Mouse (Mus musculus) 416B (cell line): ENCODE measurements around the gene Ugt1a10.
"Not testable (repeated sequence)": the region's sequence is repeated elsewhere in the genome, so short reads cannot be mapped to it uniquely, and the experiment has no call there.

Experiments
- DNase-seq: peaks from one replicate; pipeline ENCODE4 v3.0.0; 2011; ENCODE audit warnings: low read depth

The Ugt1a10 gene

DNA sequence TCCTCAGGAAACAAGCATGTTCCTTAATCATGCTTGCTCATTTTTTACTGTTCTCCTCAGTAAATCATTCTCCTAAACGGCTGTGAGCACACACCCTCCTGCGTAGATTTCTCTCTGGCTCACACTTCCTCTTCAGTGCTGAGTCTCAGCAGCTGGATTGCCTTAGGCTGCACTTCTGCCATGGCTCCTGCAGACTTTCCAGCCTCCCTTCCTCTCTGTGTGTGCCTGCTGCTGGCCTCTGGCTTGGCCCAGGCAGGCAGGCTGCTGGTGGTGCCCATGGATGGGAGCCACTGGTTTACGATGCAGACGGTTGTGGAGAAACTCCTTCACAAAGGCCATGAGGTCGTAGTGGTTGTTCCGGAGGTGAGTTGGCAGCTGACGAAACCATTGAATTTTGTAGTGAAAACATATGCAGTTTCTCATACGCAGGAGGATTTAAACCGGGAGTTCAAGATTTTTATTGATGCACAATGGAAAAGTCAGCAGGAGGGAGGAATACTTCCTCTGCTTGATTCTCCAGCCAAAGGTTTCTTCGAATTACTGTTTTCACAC, 39.8 kb downstream of the Ugt1a10 start, which contains the start of gene Ugt1a7c:
Ugt1a7c (plus strand) TSS at position 122 of the 552 bp plus-strand sequence.
- DNase-seq, result peak; percentile 43

GRCm38 (mm10) chr1:88098546-88098945, 43.4 kb downstream of the Ugt1a10 start:
- DNase-seq, result peak; percentile 8

DNA sequence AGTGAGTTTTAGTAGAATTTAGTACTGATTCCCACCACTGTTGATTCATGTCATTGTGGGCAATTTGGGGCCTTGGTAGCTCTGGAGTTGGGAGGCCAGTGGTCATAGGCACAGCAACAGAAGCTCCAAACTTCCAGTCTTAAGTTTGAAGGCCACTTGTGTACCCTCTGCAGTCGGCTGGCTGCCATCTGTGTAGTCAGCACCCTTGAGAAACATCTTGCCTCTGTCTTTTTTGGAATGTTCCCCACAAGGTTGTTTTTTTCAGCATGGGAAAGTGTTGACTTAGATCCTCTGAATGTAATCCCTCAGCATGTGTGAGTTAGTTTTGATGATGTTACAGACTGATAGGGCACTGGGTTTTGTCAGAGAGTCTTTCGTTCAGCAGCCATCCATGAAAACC, 44.5 kb downstream of the Ugt1a10 start:
- not testable (repeated sequence) for DNase-seq

GRCm38 (mm10) chr1:88103019-88103418, 47.8 kb downstream of the Ugt1a10 start, which contains the start of gene Ugt1a6b:
Ugt1a6b (plus strand) TSS chr1:88103252.
- DNase-seq, result peak; percentile 82

- DNase-seq, result peak; percentile 26
These were observed 48.7 kb downstream of the Ugt1a10 start for GRCm38 (mm10) chr1:88103697-88104468.

- no peak for DNase-seq
These were observed 49.7 kb downstream of the Ugt1a10 start for GRCm38 (mm10) chr1:88104667-88105430.

DNA sequence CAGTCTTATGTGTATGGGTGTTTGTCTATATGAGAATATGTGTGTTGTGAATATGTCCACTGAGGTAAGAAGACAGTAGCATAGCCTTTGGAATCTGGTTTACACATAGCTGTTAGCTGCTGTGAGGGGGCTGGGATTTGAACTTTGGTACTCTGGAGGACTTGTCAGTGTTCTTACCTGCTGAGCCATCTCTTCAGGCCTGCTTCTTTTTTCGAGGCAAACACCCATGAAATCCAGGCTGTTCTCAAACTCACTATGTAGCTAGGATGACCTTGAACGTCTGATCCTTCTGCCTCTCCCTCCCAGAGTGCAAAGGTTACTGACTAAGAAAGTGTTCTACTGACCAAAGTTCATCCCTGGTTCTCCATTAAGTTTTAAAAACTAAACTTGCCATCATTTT, 50.5 kb downstream of the Ugt1a10 start:
- DNase-seq, result no peak

DNA sequence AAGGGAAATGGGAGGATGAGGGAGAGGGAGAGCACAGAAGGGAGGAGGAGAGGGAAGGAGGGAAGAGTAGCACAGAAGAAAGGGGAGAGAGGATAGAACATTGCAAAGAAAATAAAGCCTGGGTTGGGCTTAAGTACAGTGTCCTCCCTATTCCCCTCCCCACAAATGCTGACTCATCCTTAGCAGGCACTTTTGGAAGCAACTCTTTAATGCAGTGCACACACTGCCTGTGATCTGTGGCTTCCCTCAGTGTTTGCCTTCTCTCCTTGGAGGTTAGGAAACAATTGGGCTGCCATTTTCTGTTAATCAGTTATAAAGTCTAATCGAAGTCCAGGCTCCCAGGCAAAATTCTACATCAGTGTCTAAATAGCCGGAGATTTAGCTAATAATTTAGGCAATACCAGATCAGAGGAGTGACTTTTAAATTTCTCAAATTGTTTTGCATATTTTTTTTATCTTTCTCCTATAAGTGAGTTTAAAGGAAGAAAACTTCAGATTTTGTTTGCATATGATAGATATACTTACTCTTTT, 53.9 kb downstream of the Ugt1a10 start:
- not testable (repeated sequence) for DNase-seq

DNA sequence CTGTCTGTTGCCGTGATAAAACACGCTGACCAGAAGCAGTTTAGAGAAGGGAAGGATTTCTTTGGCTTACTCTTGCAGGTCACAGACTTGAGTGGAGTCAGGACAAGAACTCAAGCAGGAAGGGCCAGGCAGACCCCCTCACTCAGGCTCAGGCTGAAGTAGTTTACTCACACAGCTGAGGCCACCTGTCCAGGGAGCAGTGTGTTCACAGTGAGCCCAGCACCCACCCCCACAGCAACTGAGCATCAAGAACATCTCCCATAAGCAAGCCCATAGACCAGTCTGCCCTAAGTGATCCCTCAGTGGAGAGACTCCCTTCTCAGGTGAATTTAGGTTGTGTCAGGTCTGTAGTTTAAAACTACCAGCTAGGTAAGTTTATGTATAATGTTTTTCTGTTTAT, 54.4 kb downstream of the Ugt1a10 start:
- DNase-seq, result not testable (repeated sequence)

- not testable (repeated sequence) for DNase-seq
These were observed 57.6 kb downstream of the Ugt1a10 start for GRCm38 (mm10) chr1:88112769-88113168.

GRCm38 (mm10) chr1:88120550-88120949, 65.4 kb downstream of the Ugt1a10 start:
- DNase-seq, result not testable (repeated sequence)

- peak; percentile 32 for DNase-seq
These were observed 66.3 kb downstream of the Ugt1a10 start for GRCm38 (mm10) chr1:88121521-88121920.

DNA sequence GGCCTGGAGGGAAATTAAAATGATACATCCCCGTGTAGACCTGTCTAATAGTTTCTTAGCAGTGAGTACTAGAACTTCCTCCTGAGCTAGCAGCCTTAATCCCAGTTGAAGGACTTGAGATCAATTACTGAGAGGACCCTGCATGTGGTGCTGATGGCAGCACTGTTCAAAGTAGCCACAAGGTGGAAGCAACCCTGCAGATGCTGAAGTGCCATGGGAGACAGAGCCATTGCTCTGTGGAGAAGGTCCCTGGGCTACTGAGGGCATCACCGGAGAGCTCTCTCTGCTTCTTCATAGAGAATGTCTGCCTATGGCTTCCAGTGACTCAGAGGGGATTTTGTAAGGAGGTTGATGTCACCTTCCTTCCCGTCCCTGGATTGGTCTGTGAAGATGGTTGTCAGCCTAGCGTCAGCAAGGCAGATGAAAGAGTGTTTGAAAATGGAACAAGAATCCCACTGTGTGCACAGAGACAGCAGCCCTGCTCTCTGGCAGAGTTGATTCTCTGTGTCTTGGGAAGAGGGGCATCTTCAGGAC, 70.7 kb downstream of the Ugt1a10 start:
- DNase-seq, result not testable (repeated sequence)

GRCm38 (mm10) chr1:88129091-88129490, 73.9 kb downstream of the Ugt1a10 start:
- not testable (repeated sequence) for DNase-seq

DNA sequence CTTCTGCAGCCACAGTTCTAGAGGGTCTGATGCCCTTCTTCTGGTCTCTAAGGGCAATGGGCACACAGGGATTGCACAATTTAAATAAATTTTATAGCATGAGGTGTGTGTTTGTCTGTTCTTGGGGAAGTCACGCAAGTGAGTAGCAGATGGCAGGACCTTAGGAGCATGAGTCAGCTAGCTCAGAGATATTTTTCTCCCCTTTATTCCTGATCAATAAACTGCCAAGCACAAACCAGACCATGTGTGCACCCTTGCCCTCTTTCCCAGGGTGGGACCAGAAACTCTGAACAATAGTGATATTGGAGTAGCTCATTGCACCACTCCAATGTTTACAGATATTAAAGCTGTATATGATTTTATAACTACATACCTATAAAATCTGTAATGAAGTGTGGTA, 75.0 kb downstream of the Ugt1a10 start:
- not testable (repeated sequence) for DNase-seq

GRCm38 (mm10) chr1:88133908-88134456, 78.8 kb downstream of the Ugt1a10 start:
- peak; percentile 36 for DNase-seq

DNA sequence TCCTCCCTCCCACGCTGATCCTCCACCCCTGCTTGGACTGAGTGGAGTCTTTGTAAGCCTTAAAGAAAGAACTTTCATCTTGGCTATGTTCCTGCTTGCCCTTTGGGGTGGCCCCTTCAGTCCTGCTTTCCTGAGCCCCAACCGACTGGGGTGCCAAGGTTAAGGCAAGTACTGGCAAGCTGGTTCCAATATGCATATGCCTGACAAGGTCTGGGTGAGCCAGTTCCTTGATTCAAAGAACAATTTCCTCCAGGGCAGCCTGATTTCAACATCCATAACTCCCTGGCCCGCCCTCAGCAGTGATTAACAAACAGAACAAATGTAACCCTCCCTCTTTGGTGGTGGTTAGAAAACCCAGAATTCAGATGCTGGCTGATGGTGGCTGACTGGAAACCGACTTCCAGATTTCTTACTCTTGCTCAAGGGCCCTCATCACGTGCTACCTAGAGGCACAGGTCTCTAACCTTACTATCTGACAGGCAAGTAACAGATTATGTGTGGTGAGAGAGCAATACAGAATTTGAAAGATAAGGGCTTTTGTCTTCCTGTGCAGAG, 79.3 kb downstream of the Ugt1a10 start, which contains the start of gene Ugt1a6a:
Ugt1a6a (plus strand) TSS at position 353 of the 555 bp plus-strand sequence.
- peak; percentile 77 for DNase-seq

GRCm38 (mm10) chr1:88135229-88135904, 80.2 kb downstream of the Ugt1a10 start:
- DNase-seq, result not testable (repeated sequence)

GRCm38 (mm10) chr1:88136646-88137045, 81.5 kb downstream of the Ugt1a10 start:
- no peak for DNase-seq

- DNase-seq, result no peak
These were observed 82.1 kb downstream of the Ugt1a10 start for GRCm38 (mm10) chr1:88137264-88137663.

- no peak for DNase-seq
These were observed 83.0 kb downstream of the Ugt1a10 start for GRCm38 (mm10) chr1:88138145-88138544.
